Mouse (Mus musculus): Measurements from ENCODE around the gene Dis3l2. TPM values are rescaled to one million over a fixed set of nuclear protein-coding genes. Genes with fewer than 3 reads are reported as not detected.
A peak's percentile ranks its signal among the peaks of the same experiment; 100 is the strongest.

Gene Dis3l2
- total RNA-seq, 2 experiments from 2014 or later, result 26.6 to 26.9 TPM

DNA sequence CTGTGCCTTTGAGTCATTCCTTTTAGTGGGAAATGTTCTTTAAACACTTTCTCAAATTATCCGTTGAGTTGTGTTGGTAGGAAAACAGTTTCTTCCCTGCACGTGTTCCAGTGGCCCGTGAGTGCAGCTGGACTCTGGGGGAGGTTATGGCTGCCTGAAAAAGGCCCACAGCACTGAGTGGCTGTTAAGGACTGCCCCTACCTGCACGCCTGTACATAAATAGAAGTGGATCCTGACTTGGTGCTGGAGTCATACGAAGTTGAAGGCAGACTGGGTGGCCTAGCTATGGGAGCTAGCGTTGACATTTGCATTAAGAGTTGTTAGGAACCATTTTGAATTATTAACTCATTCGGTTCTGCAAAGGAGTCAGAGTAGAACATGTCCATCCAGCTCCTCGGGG lies 49.8 kb downstream of the Dis3l2 start:
- no peak overlapping the region for H3K27ac ChIP-seq
- H3K4me3 ChIP-seq, result no peak overlapping the region
- TF ChIP-seq CTCF (conservative IDR thresholded peaks at IDR 0.05), result no peak
- no peak for DNase-seq (ENCODE audit: low spot score in 2 of 2)

DNA sequence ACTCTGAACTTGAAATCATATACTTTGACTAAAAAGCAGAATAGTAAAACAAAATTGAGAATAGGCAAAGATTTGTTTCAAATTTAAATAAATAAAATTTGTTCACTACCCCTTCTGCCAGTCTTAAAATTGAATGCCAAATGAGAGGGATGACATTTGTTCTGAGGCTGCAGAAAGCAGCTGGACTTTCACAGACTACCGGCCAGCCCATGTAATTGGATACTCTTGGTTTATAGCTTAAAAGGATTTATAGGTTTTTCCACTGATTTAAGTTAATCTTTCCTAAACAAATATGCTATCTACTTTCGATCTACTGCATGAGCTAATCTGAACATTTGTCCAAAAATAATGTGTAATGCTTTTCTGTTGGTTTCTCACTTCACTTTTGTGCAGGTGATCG lies 50.7 kb downstream of the Dis3l2 start:
- Histone ChIP-seq H3K4me3 (no peak overlapping the region), H3K27ac (no peak overlapping the region)
- DNase-seq (ENCODE audit: low spot score in 2 of 2), result no peak
- no peak for TF ChIP-seq CTCF (conservative IDR thresholded peaks at IDR 0.05)

DNA sequence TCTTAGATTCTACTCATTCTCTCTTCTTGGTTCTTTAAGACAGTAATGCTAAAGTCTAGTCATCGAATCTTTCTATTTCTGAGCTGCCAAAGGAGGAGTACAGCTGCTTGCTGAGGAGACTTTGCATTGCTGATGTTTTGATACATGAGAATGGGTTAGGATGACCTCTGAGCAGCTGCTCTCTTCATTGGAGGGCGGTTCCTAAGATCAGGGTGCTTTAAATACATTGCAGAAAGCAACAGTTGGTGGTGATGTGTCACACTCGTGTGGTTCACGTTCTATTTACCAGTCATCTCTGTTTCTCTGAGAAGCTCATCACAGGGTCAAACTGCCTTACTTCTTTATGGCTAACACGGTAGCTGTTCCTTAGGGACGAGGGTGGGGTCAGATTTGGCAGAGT lies 54.5 kb downstream of the Dis3l2 start:
- DNase-seq (ENCODE audit: low spot score in 2 of 2), result no peak
- TF ChIP-seq CTCF (conservative IDR thresholded peaks at IDR 0.05), result no peak
- H3K4me3 ChIP-seq, result no peak overlapping the region
- H3K27ac ChIP-seq, result no peak overlapping the region

DNA sequence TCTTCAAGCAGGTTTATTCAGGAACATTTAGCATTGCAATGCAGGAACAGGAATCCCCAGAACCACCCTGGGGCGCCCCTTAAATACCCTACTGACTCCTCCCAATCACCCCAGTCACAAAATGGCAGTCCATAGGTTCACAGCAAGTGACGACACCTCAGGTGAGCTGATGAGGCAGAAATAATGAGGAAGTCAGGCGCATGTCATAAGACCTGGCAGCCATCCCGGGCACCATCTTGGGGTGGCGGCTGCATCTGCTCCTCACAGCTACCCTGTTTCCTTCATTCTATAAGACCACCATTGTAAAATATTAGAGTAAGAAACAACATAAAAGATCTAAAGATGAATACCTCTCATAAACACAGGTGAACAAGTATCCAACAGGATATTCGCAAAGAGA lies 58.6 kb downstream of the Dis3l2 start:
- no peak for TF ChIP-seq CTCF (conservative IDR thresholded peaks at IDR 0.05)
- no peak overlapping the region for H3K4me3 ChIP-seq
- DNase-seq (ENCODE audit: low spot score in 2 of 2), result no peak
- no peak overlapping the region for H3K27ac ChIP-seq

- DNase-seq (ENCODE audit: low spot score in 2 of 2), result no peak
Measured at GRCm38 (mm10) chr1:86801241-86801640, 97.6 kb downstream of the Dis3l2 start.

GRCm38 (mm10) chr1:86811756-86812155 lies 108.1 kb downstream of the Dis3l2 start:
- Histone ChIP-seq H3K27ac (no peak overlapping the region), H3K4me3 (no peak overlapping the region)
- DNase-seq (ENCODE audit: low spot score in 2 of 2), result no peak
- no peak for TF ChIP-seq CTCF (conservative IDR thresholded peaks at IDR 0.05)

More at GRCm38 (mm10) chr1:86801241-86801640, 97.6 kb downstream of the Dis3l2 start:
- Histone ChIP-seq H3K27ac (no peak overlapping the region), H3K4me3 (no peak overlapping the region)
- TF ChIP-seq CTCF (conservative IDR thresholded peaks at IDR 0.05), result no peak

- no peak for TF ChIP-seq CTCF (conservative IDR thresholded peaks at IDR 0.05)
- Histone ChIP-seq H3K4me3 (no peak overlapping the region), H3K27ac (no peak overlapping the region)
- no peak for DNase-seq (ENCODE audit: low spot score in 2 of 2)
Measured at GRCm38 (mm10) chr1:86822266-86822665, 118.7 kb downstream of the Dis3l2 start.

DNA sequence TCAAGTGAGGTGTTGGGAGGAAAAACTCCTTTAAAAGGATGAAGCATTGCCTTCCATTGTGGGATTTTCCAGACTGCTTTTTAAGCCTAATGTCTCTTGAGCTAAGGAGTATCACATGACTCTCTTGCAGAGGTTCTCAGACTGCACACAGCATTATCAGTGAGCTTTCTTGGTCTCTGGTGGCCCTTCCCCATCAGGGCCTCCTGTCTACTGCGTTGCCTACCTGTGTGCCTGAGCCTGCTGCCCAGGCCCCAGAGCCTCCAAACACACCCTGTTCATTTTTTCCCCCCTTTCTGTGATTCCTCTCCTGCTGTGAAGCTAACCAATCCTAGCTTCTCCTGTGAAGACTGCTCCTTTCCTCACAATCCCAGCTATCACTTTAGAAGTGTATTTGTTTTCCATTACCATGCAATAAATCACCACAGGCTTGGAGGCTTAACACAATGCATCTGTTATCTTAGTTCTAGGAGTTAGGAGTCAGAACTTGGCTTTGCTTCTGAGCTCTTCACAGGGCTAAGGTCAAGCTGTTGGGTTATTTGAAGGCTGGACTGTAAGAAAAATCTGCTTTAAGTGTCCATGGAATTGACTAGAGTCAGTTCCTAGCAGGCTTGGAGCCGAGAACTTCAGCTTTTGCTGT lies 130.9 kb downstream of the Dis3l2 start:
- no peak for TF ChIP-seq CTCF (conservative IDR thresholded peaks at IDR 0.05)
- Histone ChIP-seq H3K27ac (peak overlapping the region; percentile 84), H3K4me3 (no peak overlapping the region)
- DNase-seq (ENCODE audit: low spot score in 2 of 2), result no peak

DNA sequence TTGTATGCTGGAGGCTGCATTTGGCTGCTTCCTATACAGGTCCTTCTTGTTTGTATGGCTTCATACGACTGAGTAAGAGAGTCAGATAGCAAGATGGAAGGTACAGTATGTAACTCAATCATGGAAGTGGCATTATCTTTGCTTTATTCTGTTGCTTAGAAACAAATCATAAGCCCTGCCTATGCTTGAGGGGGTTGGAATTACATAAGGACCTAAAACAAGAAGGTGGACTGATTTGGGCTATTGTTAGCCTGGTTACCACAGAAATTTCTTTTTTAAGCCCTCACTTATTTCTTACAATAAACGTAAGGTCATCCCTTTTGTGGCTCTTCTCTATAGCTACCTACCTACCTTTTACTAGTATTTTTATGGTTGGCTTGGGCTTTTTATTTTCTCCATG lies 131.4 kb downstream of the Dis3l2 start:
- TF ChIP-seq CTCF (conservative IDR thresholded peaks at IDR 0.05), result no peak
- H3K27ac ChIP-seq, result peak overlapping the region; percentile 84
- no peak overlapping the region for H3K4me3 ChIP-seq
- peak in 1 of 2 experiments; percentile 7 for DNase-seq (ENCODE audit: low spot score in 2 of 2)

- no peak overlapping the region for H3K27ac ChIP-seq
- no peak for TF ChIP-seq CTCF (conservative IDR thresholded peaks at IDR 0.05)
- DNase-seq (ENCODE audit: low spot score in 2 of 2), result no peak
- H3K4me3 ChIP-seq, result no peak overlapping the region
Measured at GRCm38 (mm10) chr1:86850754-86851153, 147.1 kb downstream of the Dis3l2 start.

GRCm38 (mm10) chr1:86858876-86859275 lies 155.3 kb downstream of the Dis3l2 start:
- DNase-seq (ENCODE audit: low spot score in 2 of 2), result no peak
- Histone ChIP-seq H3K4me3 (no peak overlapping the region), H3K27ac (no peak overlapping the region)
- no peak for TF ChIP-seq CTCF (conservative IDR thresholded peaks at IDR 0.05)

DNA sequence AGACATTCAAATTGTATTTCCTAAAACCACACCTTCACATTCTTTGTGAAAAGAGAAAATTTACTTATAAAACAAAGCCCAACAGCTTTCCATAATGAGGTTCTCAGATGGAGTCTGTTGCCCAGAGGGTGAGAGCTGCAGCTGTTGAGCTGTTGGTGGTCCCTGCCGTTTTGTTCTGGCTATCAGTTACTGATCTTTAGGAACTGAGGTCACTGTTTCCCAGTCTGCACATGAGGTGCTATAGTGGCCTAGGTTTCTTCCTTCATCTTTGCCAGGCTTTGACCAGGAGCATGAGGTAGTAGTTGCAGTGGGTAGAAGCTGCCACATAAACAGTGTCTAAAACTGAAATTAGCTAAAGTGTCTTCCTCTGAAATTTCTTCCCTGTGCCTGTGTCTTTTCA lies 155.8 kb downstream of the Dis3l2 start:
- TF ChIP-seq CTCF (conservative IDR thresholded peaks at IDR 0.05), result no peak

GRCm38 (mm10) chr1:86873745-86874144 lies 170.1 kb downstream of the Dis3l2 start:
- H3K4me3 ChIP-seq, result no peak overlapping the region
- no peak for TF ChIP-seq CTCF (conservative IDR thresholded peaks at IDR 0.05)
- H3K27ac ChIP-seq, result no peak overlapping the region
- DNase-seq (ENCODE audit: low spot score in 2 of 2), result no peak

More for the DNA sequence above, 155.8 kb downstream of the Dis3l2 start:
- Histone ChIP-seq H3K27ac (no peak overlapping the region), H3K4me3 (no peak overlapping the region)
- no peak for DNase-seq (ENCODE audit: low spot score in 2 of 2)

GRCm38 (mm10) chr1:86878743-86879142 lies 175.1 kb downstream of the Dis3l2 start:
- H3K27ac ChIP-seq, result no peak overlapping the region
- no peak for TF ChIP-seq CTCF (conservative IDR thresholded peaks at IDR 0.05)
- no peak overlapping the region for H3K4me3 ChIP-seq
- no peak for DNase-seq (ENCODE audit: low spot score in 2 of 2)
